Mouse (Mus musculus) limb, embryonic 11.5 days (tissue): ENCODE data around the gene Fxyd3. TPM values are rescaled to one million over a fixed set of nuclear protein-coding genes. Genes with fewer than 3 reads are reported as not detected.

Experiments used
- ATAC-seq: fragments of 200-750 bp; cut with Nextera tagmentation; 2 replicates; pipeline ENCODE4 v1.8.0; 2017; ENCODE audit warnings: low read depth; ENCODE audit not compliant: insufficient number of reproducible peaks, low FRiP score, low TSS enrichment
- DNase-seq: peaks from one replicate; pipeline ENCODE4 v3.0.0-alpha.2; 2015; ENCODE audit warnings: low spot score
- H3K27ac ChIP-seq: fragments of 300-500 bp; sonication (generic); replicated peaks from 2 replicates; pipeline ENCODE4 v1.5.1; 2014; ENCODE audit warnings: low read depth, mild to moderate bottlenecking, low read length
- H3K27me3 ChIP-seq: fragments of 300-500 bp; sonication (generic); 2 replicates; pipeline ENCODE4 v1.6.1; 2014; ENCODE audit warnings: mild to moderate bottlenecking, low read length, mixed read lengths; ENCODE audit not compliant: control insufficient read depth, insufficient read depth
- H3K36me3 ChIP-seq: fragments of 300-500 bp; sonication (generic); 2 replicates; pipeline ENCODE4 v1.6.1; 2014; ENCODE audit warnings: mild to moderate bottlenecking, low read length, moderate library complexity, mixed read lengths; ENCODE audit not compliant: control insufficient read depth, insufficient read depth
- H3K4me1 ChIP-seq: fragments of 300-500 bp; sonication (generic); 2 replicates; pipeline ENCODE4 v1.6.1; 2014; ENCODE audit warnings: low read length, mixed read lengths; ENCODE audit not compliant: control insufficient read depth, insufficient read depth
- H3K4me2 ChIP-seq: fragments of 300-500 bp; sonication (generic); 2 replicates; pipeline ENCODE4 v1.6.1; 2014; ENCODE audit warnings: low read depth, mild to moderate bottlenecking, moderate library complexity; ENCODE audit not compliant: severe bottlenecking
- H3K4me3 ChIP-seq: fragments of 300-500 bp; sonication (generic); 2 replicates; pipeline ENCODE4 v1.5.1; 2014; ENCODE audit warnings: low read depth, low read length
- H3K9ac ChIP-seq: fragments of 300-500 bp; sonication (generic); 2 replicates; pipeline ENCODE4 v1.6.1; 2014; ENCODE audit warnings: mild to moderate bottlenecking, low read length
- H3K9me3 ChIP-seq: fragments of 300-500 bp; sonication (generic); 2 replicates; pipeline ENCODE4 v1.6.1; 2016; ENCODE audit warnings: low read length; ENCODE audit not compliant: control insufficient read depth
- WGBS: fragments of 180-500 bp; shearing (Covaris S2); extraction: QIAGEN DNeasy Blood & Tissue Kit; methylation state at CpG from one replicate; pipeline ENCODE4 v1.1.7; 2014; 5-methylcytosine and 5-hydroxymethylcytosine counted together
- polyA plus RNA-seq: library from polyadenylated mRNA; unstranded; fragments of >200 nt; fragmentation: Nextera tagmentation; extraction: Ambion mirVana; gene quantifications from 2 replicates; pipeline ENCODE4 v1.2.1, GENCODE M21; 2014

Fxyd3 gene
- polyA plus RNA-seq, 1 experiment from 2014 or later: 17.5 TPM

DNA sequence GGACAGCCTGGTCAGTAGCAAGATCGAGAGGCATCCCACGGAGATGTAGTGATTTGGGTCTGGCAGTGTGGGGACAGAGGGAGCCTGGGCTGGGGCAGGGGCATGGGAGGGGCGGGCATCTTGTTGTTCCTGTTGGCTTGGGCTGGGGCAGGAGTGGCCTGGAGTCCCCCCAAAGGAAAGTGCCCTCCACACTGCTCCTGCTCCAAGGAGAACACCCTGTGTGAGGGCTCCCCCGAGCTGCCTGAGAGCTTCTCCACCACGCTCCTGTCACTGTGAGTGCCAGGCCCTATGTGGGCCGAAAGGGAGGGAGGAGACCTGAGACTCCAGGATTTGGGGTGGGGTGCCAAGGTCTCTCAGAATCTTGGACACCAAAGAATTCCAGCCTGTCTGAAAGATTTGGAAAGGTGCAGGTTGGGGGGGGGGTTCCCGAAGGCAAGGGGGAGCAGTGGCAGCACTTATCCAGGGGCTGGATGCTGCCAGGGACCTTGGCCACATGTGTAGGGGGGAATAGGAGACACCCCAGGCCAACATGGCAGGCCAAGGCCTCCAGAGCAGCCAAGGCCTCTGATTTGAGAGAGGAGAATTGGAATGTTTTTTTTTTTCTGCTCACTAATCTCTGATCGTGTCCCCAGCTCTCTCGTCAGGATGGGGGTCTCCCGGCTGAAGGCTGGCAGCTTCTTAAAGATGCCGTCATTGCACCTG lies 16.4 kb downstream of the Fxyd3 start:
- 69% methylated on average over 11 of the region's 11 CpGs for WGBS
- Histone ChIP-seq H3K9ac (no peak overlapping the region), H3K4me2 (no peak overlapping the region), H3K27ac (no peak overlapping the region), H3K27me3 (no peaks in the 10 kb centered on the region), H3K9me3 (no peaks in the 10 kb centered on the region), H3K4me1 (peaks cover 5% of the 10 kb centered on the region), H3K36me3 (no peaks in the 10 kb centered on the region), H3K4me3 (no peak overlapping the region)
- DNase-seq (no peak), ATAC-seq (no peak)

GRCm38 (mm10) chr7:31059108-31059507 lies 17.4 kb downstream of the Fxyd3 start, which contains the start of gene Lgi4:
Gene Lgi4 (plus strand): TSS chr7:31059342.
- WGBS: 0% methylated on average over 2 of the region's 2 CpGs
- Histone ChIP-seq H3K27me3 (peaks cover 6% of the 10 kb centered on the region; the same call in 1 of the 2 replicates), H3K36me3 (no peaks in the 10 kb centered on the region), H3K9me3 (no peaks in the 10 kb centered on the region), H3K9ac (no peak within 1 kb of the TSS), H3K27ac (no peak within 1 kb of the TSS), H3K4me1 (peaks cover 8% of the 10 kb centered on the region), H3K4me2 (no peak within 1 kb of the TSS), H3K4me3 (no peak within 1 kb of the TSS)
- DNase-seq: peak; percentile 92
- no peak for ATAC-seq

GRCm38 (mm10) chr7:31058211-31058610 lies 18.3 kb downstream of the Fxyd3 start:
- 79% methylated on average over 6 of the region's 6 CpGs for WGBS
- peaks cover 8% of the 10 kb centered on the region for H3K4me1 ChIP-seq

GRCm38 (mm10) chr7:31057730-31058129 lies 18.8 kb downstream of the Fxyd3 start:
- H3K9ac ChIP-seq: no peak overlapping the region
- H3K4me3 ChIP-seq: no peak overlapping the region
- H3K4me1 ChIP-seq: peaks cover 11% of the 10 kb centered on the region
- no peaks in the 10 kb centered on the region for H3K9me3 ChIP-seq
- ATAC-seq: no peak
- peaks cover 16% of the 10 kb centered on the region for H3K27me3 ChIP-seq
- H3K36me3 ChIP-seq: no peaks in the 10 kb centered on the region
- no peak overlapping the region for H3K4me2 ChIP-seq
- 59% methylated on average over 5 of the region's 5 CpGs for WGBS
- no peak overlapping the region for H3K27ac ChIP-seq
- no peak for DNase-seq

More at GRCm38 (mm10) chr7:31058211-31058610, 18.3 kb downstream of the Fxyd3 start:
- no peak overlapping the region for H3K9ac ChIP-seq
- no peaks in the 10 kb centered on the region for H3K36me3 ChIP-seq
- H3K4me3 ChIP-seq: no peak overlapping the region
- DNase-seq (no peak), ATAC-seq (no peak)
- H3K27ac ChIP-seq: no peak overlapping the region
- H3K9me3 ChIP-seq: no peaks in the 10 kb centered on the region
- H3K27me3 ChIP-seq: peaks cover 13% of the 10 kb centered on the region
- no peak overlapping the region for H3K4me2 ChIP-seq

GRCm38 (mm10) chr7:31057071-31057470 lies 19.4 kb downstream of the Fxyd3 start, which contains the start of gene Fxyd1:
Gene Fxyd1 (minus strand): TSS chr7:31057199.
- ATAC-seq: no peak
- Histone ChIP-seq H3K4me2 (no peak within 1 kb of the TSS), H3K27me3 (peaks cover 23% of the 10 kb centered on the region), H3K36me3 (no peaks in the 10 kb centered on the region), H3K4me1 (peaks cover 16% of the 10 kb centered on the region), H3K27ac (no peak within 1 kb of the TSS), H3K9me3 (no peaks in the 10 kb centered on the region), H3K4me3 (no peak within 1 kb of the TSS), H3K9ac (no peak within 1 kb of the TSS)
- no peak for DNase-seq
- 64% methylated on average over 2 of the region's 2 CpGs for WGBS

GRCm38 (mm10) chr7:31056448-31056847 lies 20.1 kb downstream of the Fxyd3 start:
- H3K4me3 ChIP-seq: no peak overlapping the region
- ATAC-seq (no peak), DNase-seq (no peak)
- H3K9me3 ChIP-seq: no peaks in the 10 kb centered on the region
- no peaks in the 10 kb centered on the region for H3K36me3 ChIP-seq
- H3K4me1 ChIP-seq: peaks cover 18% of the 10 kb centered on the region
- H3K27ac ChIP-seq: no peak overlapping the region
- 84% methylated on average over 7 of the region's 7 CpGs for WGBS
- H3K27me3 ChIP-seq: peaks cover 29% of the 10 kb centered on the region
- H3K4me2 ChIP-seq: no peak overlapping the region
- H3K9ac ChIP-seq: no peak overlapping the region

DNA sequence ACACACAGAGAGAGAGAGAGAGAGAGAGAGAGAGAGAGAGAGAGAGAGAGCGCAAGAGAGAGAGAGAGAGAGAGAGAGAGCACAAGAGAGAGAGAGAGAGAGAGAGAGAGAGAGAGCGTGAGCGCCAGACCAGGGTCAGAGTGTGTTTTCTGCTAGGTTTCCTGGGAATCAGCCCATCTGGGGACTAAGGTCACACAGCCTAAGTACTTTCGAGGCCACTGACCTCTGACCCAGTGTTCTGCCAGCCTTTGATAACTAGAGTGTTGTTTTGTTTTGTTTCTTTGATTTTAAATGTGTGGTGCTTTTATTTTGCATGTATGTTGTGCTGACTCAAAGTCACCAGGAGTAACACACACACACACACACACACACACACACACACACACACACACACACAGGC lies 20.6 kb downstream of the Fxyd3 start:
- Histone ChIP-seq H3K27me3 (peaks cover 35% of the 10 kb centered on the region), H3K27ac (no peak overlapping the region), H3K4me3 (no peak overlapping the region), H3K4me1 (peaks cover 24% of the 10 kb centered on the region), H3K9me3 (no peaks in the 10 kb centered on the region), H3K9ac (no peak overlapping the region), H3K36me3 (no peaks in the 10 kb centered on the region), H3K4me2 (peak overlapping the region; percentile 39; the same call in 1 of the 2 replicates)
- 23% methylated on average over 3 of the region's 4 CpGs for WGBS
- ATAC-seq (no peak), DNase-seq (no peak)

- ATAC-seq (peak; percentile 74), DNase-seq (peak; percentile 65)
- Histone ChIP-seq H3K9ac (peak overlapping the region; percentile 22; the same call in 1 of the 2 replicates), H3K27ac (0 out of 2 replicates have a peak overlapping the region, but pooled peaks have one; percentile 14), H3K4me3 (no peak overlapping the region), H3K27me3 (peaks cover 40% of the 10 kb centered on the region), H3K36me3 (no peaks in the 10 kb centered on the region), H3K4me2 (peak overlapping the region; percentile 39; the same call in 1 of the 2 replicates), H3K9me3 (no peaks in the 10 kb centered on the region), H3K4me1 (peaks cover 27% of the 10 kb centered on the region)
- 4% methylated on average over 10 of the region's 10 CpGs for WGBS
Observed at GRCm38 (mm10) chr7:31055354-31055824, 21.1 kb downstream of the Fxyd3 start.
